Mouse (Mus musculus): ENCODE data around the gene Mdga2. TPM values are rescaled to one million over a fixed set of nuclear protein-coding genes. Genes with fewer than 3 reads are reported as not detected.

Gene Mdga2
- not detected for total RNA-seq (2018; cell fraction: chromatin; rRNA removed)
- not detected for total RNA-seq (2018; cell fraction: cytosol; rRNA removed)
- not detected for total RNA-seq (2018; cell fraction: nucleus; rRNA removed)
- not detected in 3 replicates for polyA plus RNA-seq (2018)

DNA sequence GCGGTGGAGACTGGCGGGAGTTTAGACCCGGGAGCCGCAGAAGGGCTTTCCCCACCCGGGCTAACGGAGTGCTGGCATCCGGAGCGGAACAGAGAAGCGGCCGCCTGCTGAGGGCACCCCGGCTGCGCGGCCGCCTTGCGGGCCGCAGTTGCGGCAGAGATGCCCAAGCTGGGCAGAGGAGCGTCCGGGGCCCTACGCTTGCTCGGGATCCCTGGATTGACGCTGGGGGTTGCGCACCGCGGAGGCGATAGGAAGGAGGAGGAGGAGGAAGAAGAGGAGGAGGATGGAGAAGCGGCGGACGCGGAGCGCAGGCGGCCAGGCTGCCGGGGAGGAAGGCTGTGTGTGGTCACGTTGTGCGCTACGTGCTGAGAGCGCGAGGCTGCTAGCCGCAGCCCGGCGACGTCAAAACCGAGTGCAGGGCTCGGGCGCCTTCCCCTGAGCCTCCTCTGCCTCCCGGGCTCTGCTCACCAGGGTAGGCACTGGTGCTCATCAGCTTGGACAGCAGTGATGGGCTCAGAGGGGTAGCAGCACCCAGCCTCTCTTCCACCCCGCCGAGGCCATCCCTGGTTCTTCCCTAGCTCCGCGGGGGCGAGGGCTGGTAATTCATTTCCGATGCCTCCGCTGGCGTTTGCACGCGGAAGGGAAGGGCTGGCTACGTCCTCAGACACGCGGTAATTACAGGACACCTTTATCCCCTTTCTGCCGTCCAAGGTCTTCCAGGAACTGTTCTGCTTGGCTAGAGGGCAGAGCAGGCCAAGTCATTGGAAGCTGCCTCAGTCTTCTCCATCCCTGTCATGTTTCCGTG lies at the start of gene Mdga2:
Gene Mdga2, minus strand, starts transcription at position 329 of the 805 bp plus-strand sequence.
- 2% methylated on average over 61 of the region's 61 CpGs for WGBS (ENCODE audit: missing documents)
- no peaks in the 10 kb centered on the region for H3K79me2 ChIP-seq (ENCODE audit: inconsistent target)
- no peaks in the 10 kb centered on the region for H3K36me3 ChIP-seq (ENCODE audit: inconsistent target)
- H3K27ac ChIP-seq: no peak within 1 kb of the TSS
- no peak within 1 kb of the TSS for H3K4me3 ChIP-seq (ENCODE audit: inconsistent target)

DNA sequence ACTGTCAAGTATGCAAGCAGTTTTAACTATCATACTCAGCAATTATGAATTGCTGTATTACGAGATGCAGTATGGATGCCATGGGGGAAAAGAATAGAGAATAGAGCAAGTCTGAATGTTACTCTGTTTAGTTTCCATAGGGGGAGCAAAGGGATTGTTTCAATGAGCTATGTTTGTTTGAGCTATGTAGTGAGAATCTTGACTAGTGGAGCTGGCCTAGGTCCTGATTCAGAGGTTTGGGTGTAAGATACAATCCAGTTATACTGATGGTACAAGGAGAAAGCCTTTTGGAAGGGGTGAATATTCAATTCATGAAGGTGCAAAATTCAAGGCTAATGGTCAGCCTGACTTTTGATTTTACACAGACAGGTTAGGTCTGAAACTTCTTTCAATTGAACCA lies 45.1 kb upstream of the Mdga2 start:
- 80% methylated on average over 1 of the region's 1 CpGs for WGBS (ENCODE audit: missing documents)
- H3K27ac ChIP-seq: no peak overlapping the region
- H3K4me3 ChIP-seq (ENCODE audit: inconsistent target): no peak overlapping the region

DNA sequence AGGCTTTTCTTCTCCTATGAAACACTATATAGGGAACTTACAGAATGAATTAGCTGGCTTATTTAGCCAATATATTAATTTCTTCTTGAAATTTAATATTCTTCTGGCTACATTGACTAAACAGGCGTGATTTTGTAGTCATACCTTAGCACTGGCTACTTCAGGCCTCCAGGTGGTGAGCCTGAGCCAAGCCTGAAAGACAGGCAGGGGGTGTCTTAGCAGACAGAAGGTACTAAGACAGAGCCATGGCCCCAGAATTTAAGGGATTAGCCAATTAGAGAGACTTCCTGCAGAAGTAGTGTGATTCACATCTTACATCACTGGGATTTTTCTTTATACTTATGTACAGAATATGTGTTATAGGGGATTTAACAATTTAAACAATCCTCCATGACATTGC lies 1.2 kb upstream of the Mdga2 start:
- WGBS (ENCODE audit: missing documents): 58% methylated on average over 1 of the region's 1 CpGs
- no peak overlapping the region for H3K27ac ChIP-seq
- no peaks in the 10 kb centered on the region for H3K79me2 ChIP-seq (ENCODE audit: inconsistent target)
- no peaks in the 10 kb centered on the region for H3K36me3 ChIP-seq (ENCODE audit: inconsistent target)
- H3K4me3 ChIP-seq (ENCODE audit: inconsistent target): no peak overlapping the region

More for the DNA sequence above, 45.1 kb upstream of the Mdga2 start:
- no peaks in the 10 kb centered on the region for H3K36me3 ChIP-seq (ENCODE audit: inconsistent target)
- H3K79me2 ChIP-seq (ENCODE audit: inconsistent target): no peaks in the 10 kb centered on the region

DNA sequence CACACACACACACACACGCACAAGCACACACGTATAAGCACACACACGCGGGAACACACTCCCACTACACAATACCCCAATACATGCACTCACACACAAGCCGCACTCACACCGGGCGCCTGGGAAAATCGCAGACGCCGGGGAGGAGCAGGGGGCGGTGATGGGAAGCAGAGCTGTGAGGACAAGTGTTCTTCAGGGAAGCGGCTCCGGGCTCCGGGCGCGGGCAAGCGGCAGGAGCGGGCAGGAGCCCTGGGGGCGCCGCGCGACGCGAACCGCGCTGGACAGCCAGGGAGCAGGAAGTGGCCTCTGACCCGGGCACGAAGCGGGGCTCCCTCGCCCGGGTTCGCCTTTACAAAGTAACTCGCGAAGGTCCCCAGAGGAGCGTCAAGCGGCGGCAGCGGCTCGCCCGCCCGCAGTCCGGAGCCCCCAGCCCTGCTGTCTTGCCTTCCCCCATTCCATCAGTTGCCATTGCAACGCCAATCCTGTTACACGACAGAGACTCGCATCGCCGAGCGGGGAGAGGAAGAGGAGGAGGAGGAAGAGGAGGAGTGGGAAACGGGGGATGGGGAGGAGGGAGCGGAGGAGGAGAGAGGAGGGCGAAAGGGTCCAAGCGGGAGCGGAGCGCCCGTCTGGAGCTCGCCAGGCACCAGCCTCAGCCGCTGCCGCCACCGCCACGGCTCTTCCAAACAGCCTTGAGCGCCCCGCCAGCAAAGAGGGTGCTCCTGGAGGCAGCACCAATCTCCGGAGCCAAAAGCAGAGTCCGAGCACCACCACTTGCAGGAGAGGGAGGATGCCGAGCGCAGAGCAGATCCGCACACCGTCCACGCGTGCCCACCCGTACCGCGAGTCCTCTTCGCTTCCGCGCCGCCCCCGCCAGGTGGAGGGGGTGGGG lies 774 bp downstream of the Mdga2 start:
- H3K79me2 ChIP-seq (ENCODE audit: inconsistent target): no peaks in the 10 kb centered on the region
- H3K4me3 ChIP-seq (ENCODE audit: inconsistent target): no peak overlapping the region
- no peaks in the 10 kb centered on the region for H3K36me3 ChIP-seq (ENCODE audit: inconsistent target)
- 3% methylated on average over 61 of the region's 78 CpGs for WGBS (ENCODE audit: missing documents)
- H3K27ac ChIP-seq: no peak overlapping the region

DNA sequence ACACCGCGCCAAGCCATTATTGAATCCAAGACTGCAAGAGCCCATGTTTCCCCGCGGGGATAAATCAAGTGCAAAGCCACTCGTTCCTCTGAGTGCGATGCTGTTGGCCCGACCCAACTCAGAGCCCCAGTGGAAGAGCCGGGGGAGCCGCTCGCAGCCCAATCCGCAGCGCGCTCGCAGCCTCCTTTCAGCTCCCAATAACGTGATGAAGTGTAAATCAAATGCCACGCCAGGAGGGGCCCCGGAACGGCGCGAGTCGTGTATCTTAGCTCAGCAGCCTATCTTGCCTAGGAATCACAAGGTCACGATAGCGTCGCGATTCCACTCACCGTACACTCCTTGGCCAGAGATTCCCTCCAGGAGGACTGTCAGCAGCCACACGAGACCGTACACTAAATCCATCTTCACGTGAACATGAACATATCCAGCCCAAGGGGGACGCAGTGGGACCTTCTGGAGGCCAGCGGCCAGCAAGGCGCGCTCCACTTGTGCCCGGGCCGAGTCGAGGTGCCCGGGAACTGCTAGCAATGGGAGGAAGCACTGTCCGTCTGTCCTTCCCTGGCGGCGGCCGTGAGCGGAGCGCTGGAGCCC lies 1.6 kb downstream of the Mdga2 start:
- whole genome bisulfite sequencing (ENCODE audit: missing documents): 2% methylated on average over 37 of the region's 43 CpGs
- H3K4me3 ChIP-seq (ENCODE audit: inconsistent target): no peak overlapping the region
- H3K27ac ChIP-seq: no peak overlapping the region
- no peaks in the 10 kb centered on the region for H3K79me2 ChIP-seq (ENCODE audit: inconsistent target)
- no peaks in the 10 kb centered on the region for H3K36me3 ChIP-seq (ENCODE audit: inconsistent target)

DNA sequence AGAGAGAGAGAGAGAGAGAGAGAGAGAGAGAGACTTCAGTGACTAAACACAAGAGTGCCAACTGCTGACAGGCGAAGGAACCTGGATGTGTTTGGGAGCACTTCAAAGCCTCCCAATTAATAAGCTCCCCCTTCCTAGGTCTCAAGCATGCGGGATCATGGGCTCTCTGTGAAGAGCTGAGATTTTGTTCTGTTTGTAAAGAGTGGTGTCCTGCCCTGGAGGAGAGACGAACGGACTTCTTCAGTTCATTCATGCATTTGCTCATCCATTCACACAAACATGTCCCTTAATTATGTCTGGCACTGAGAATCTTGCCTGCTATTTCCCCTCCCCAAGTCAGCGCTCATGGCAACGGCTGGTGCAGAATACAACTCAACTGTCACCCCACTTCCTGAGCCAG lies 2.3 kb downstream of the Mdga2 start:
- no peaks in the 10 kb centered on the region for H3K36me3 ChIP-seq (ENCODE audit: inconsistent target)
- no peak overlapping the region for H3K27ac ChIP-seq
- 9% methylated on average over 6 of the region's 6 CpGs for WGBS (ENCODE audit: missing documents)

DNA sequence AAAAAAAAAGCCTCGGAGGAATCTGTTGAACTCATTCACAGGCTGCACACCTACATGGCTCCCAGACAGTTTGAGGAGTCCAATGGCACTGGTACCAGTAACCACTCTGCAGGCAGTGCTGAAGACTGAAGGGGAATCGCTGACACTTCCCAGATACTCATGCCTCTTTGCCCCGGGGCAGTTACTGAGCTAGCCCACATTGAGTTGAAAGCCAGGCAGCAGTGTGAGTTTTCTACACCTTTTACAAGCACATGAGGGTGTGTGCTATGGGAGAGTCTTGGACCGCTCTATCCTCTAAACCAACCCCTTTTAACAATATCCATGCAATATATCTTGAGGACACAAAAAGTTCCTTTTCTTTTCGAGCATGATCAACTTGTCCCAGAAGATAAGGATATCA lies 2.8 kb downstream of the Mdga2 start:
- H3K79me2 ChIP-seq (ENCODE audit: inconsistent target): no peaks in the 10 kb centered on the region
- no peak overlapping the region for H3K27ac ChIP-seq
- WGBS (ENCODE audit: missing documents): 33% methylated on average over 5 of the region's 5 CpGs
- H3K4me3 ChIP-seq (ENCODE audit: inconsistent target): no peak overlapping the region
- H3K36me3 ChIP-seq (ENCODE audit: inconsistent target): no peaks in the 10 kb centered on the region

More for the DNA sequence above, 2.3 kb downstream of the Mdga2 start:
- Histone ChIP-seq H3K79me2 (ENCODE audit: inconsistent target) (no peaks in the 10 kb centered on the region), H3K4me3 (ENCODE audit: inconsistent target) (no peak overlapping the region)

DNA sequence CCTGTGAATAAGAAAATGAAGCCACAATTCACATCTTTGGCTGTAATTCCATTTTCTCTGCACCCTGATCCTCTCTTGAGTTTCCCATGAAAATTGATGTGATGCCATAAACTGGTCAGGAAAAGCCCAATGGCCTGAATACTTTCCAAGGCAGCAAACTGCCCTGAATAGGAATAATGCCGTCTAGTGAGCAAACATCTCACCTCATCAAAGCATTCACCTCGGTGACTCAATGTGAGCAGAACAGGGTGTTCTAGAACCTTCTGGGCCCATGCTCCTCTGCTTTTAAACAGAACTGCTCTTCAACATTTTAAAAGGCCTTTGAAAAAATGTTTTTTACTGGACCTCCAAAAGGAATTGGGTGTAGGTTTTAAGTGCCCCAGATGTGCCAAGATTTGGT lies 9.5 kb downstream of the Mdga2 start:
- Histone ChIP-seq H3K27ac (no peak overlapping the region), H3K36me3 (ENCODE audit: inconsistent target) (no peaks in the 10 kb centered on the region), H3K79me2 (ENCODE audit: inconsistent target) (no peaks in the 10 kb centered on the region), H3K4me3 (ENCODE audit: inconsistent target) (no peak overlapping the region)
- WGBS (ENCODE audit: missing documents): 77% methylated on average over 2 of the region's 2 CpGs

DNA sequence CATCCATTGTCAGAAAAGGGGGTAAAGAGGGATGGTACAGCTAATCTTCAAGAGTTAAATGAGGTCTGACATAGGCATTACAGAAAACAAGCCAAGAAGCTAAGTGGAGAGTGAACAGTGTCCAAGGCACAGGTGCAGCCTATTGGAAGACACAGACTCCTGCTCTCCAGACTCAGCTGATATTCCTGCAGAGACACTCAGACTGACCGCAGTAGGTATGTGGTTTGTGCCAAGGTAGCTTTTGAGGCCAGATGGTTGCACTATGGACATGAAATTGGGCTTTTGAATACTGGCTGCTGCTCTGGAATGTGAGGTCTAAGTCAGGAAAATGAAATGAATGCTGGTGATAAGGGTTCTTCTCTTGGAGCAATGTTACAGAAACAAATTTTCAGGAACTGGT lies 44.2 kb downstream of the Mdga2 start:
- no peak overlapping the region for H3K4me3 ChIP-seq (ENCODE audit: inconsistent target)
- H3K79me2 ChIP-seq (ENCODE audit: inconsistent target): no peaks in the 10 kb centered on the region
- WGBS (ENCODE audit: missing documents): 79% methylated on average over 1 of the region's 1 CpGs

DNA sequence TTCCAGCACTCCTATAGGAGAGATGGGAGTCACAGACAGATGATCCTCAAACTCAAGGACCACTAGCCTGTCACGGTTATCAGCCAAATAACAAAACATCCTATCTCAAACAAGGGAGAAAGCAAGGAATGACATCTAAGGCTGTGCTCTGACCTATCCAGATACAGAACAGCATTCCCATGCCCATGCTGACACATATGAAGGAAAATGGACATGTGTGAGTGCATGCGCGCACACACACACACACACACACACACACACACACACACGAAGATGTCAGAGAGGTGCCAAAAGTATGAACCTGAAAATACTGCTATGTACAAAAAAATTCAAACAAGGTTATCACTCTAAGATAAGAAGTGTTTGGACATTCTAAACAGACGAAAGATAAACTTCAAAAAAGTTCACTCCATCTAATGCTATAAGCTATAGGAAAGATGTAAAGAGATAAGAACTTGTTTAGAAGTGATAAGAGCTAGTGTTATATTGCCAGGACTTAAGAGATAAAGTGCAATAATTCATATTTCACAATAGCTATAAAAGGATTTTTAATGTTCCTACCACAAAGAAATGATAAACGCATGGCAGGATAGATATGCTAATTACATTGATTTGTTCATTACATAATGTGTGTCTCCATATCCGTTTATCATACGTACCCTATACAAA lies 65.6 kb downstream of the Mdga2 start:
- Histone ChIP-seq H3K79me2 (ENCODE audit: inconsistent target) (no peaks in the 10 kb centered on the region), H3K27ac (no peak overlapping the region), H3K4me3 (ENCODE audit: inconsistent target) (no peak overlapping the region), H3K36me3 (ENCODE audit: inconsistent target) (no peaks in the 10 kb centered on the region)
- WGBS (ENCODE audit: missing documents): 96% methylated on average over 8 of the region's 8 CpGs

More for the DNA sequence above, 44.2 kb downstream of the Mdga2 start:
- no peaks in the 10 kb centered on the region for H3K36me3 ChIP-seq (ENCODE audit: inconsistent target)
- H3K27ac ChIP-seq: no peak overlapping the region

DNA sequence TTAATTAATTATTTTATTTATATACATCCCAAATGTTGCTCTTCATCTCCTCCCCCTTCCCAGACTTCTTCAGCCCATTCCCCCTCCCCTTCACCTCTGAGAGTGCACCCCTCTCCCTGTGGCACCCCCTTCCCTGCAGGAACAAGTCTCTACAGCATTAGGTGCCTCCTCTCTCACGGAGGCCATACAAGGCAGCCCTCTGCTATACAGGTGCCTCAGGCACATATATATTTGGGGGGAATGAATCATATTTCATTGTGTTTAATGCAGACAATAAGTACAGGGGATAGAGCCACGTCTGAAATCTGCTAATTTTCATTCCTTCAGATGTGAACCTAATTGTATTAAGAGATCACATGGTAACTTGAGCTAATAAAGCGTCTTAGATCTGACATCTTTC lies 69.3 kb downstream of the Mdga2 start:
- H3K36me3 ChIP-seq (ENCODE audit: inconsistent target): no peaks in the 10 kb centered on the region
- WGBS (ENCODE audit: missing documents): 77% methylated on average over 3 of the region's 3 CpGs

DNA sequence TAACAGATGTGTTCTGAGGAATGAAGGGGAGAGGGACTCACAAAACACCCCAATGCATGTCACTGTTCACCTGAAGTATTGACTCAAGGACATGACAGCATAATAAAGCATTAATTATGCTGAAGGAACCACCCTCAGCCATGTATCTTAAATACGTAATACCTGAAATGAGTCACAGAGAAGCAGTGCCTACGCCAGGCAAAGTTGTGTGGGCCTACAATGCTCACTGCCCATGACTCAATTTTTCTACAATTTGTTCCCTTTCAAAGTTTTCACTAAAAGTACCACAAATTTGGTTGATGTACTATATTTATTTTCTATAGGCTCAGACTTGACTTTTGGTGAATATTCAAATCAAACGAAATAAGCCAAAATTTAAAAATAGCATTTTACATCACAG lies 80.7 kb downstream of the Mdga2 start:
- H3K36me3 ChIP-seq (ENCODE audit: inconsistent target): no peaks in the 10 kb centered on the region
- no peaks in the 10 kb centered on the region for H3K79me2 ChIP-seq (ENCODE audit: inconsistent target)
- 83% methylated on average over 3 of the region's 3 CpGs for WGBS (ENCODE audit: missing documents)
- H3K4me3 ChIP-seq (ENCODE audit: inconsistent target): no peak overlapping the region
- H3K27ac ChIP-seq: no peak overlapping the region

More for the DNA sequence above, 69.3 kb downstream of the Mdga2 start:
- no peaks in the 10 kb centered on the region for H3K79me2 ChIP-seq (ENCODE audit: inconsistent target)
- H3K4me3 ChIP-seq (ENCODE audit: inconsistent target): no peak overlapping the region
- H3K27ac ChIP-seq: no peak overlapping the region

DNA sequence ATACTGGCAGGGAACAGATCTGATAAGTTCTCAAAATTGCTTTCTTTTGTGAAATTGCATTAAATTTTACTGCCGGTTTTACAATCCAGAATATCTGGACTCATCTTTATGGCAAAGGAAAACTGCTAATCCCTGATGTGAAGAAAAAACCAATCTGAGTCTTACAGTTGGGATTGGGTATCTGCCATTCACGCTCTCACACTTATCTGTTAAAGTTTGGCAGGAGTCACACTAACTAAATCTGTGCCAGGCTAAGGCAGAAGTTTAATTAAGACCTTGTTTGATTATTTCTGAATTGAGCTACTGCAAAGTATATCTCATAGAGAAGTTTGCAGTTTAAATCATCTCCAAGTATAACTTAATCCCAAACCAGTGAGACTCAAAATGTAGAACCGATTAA lies 82.2 kb downstream of the Mdga2 start:
- Histone ChIP-seq H3K36me3 (ENCODE audit: inconsistent target) (no peaks in the 10 kb centered on the region), H3K79me2 (ENCODE audit: inconsistent target) (no peaks in the 10 kb centered on the region), H3K27ac (no peak overlapping the region), H3K4me3 (ENCODE audit: inconsistent target) (no peak overlapping the region)
- 81% methylated on average over 3 of the region's 3 CpGs for WGBS (ENCODE audit: missing documents)

DNA sequence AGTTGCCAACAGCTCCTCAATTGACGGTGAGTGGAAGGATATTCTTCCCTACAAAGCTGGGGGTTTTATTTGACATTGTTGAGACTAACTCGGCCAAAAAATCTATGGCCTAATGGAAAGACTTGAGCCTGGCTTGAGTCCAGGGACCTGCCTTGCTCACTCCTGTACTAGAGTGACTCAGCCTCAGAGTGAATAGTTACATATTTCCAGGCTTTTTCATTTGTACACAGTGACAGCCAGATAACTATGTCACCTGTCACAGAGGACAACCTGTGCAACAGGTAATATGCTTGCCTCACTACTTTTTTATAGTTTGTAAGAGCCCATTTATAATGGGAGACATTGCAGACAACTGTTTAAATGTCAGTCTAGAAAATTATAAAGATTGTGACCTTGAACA lies 94.9 kb downstream of the Mdga2 start:
- no peak overlapping the region for H3K27ac ChIP-seq
- no peaks in the 10 kb centered on the region for H3K79me2 ChIP-seq (ENCODE audit: inconsistent target)
- H3K36me3 ChIP-seq (ENCODE audit: inconsistent target): no peaks in the 10 kb centered on the region
- WGBS (ENCODE audit: missing documents): 73% methylated on average over 2 of the region's 2 CpGs
- no peak overlapping the region for H3K4me3 ChIP-seq (ENCODE audit: inconsistent target)
